Mouse (Mus musculus) cerebellum, postnatal 4 days (tissue): ENCODE measurements at regions not wholly inside any gene's neighbourhood (a gene's known extent, or its start where the extent isn't known, plus 50 kb on each side); places are given as distances from the start of the nearest gene placed in this dataset.

Source experiments
- DNase-seq, 2 experiments: peaks; one replicate each; pipeline ENCODE4 v3.0.0; 2022; ENCODE audit warnings: low spot score in 2 of 2, mixed read lengths in 1 of 2

DNA sequence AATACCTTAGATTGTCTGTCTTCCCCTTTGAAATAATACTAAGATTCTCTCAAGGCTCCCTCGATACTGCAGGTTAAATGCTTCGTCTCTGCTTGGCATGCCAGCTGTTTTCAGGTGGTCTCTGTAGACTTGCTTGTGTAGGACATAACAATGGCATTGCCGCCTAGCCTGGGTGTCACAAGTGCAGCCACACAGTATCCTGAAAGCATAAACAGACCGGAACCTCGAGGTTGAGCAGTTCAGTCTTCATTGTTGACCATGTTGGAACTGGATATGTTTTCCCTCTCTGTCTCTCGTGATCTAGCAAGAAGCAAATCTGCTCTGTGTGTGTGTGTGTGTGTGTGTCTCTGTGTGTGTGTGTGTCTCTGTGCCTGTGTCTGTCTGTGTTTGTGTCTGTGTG is 675.4 kb upstream of the Tmem132c start:
- DNase-seq, result no peak

DNA sequence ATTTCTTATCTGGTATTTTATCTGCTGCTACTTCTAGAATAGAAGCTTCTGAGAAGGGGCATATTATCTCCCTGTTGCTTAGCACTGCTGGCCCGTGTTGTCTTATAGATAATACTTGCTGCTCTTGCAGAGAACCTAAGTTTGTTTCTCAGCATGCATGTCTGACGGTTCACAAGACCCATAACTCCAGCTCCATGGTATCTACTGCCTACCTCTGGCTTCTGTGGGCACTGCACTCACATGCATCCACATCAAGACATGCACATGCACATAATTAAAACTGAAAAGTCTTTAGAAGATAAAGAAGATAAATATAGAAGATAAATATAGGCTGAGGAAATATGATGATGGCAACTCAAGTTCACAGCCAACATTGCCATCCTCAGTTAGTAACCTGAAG is 667.8 kb upstream of the Tmem132c start:
- DNase-seq, result no peak

DNA sequence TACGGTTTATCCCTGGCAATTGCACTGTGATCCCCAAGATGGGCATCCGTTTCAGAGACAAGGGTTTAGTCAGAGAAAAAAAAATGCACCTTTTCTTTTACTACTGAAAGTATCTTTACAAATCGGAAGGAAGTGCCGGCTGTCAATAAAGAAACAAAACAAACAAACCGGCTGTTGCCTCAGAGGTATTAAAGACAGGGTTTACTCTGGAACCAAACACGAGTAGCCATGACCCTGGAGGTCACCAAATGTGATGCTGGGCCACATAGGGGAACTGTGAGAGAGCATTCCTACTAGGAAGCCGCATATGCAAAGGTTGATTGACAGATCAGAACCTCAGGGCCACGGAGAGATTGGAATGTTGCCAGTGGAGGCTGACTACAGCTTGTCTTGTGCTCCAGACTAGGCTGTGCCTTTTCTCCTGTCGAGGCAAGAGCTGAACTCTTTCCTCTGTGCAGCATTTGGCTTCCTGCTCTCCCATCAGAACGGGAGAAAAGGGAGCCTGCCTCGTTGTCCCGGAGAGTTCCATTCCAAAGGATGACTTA is 643.8 kb upstream of the Tmem132c start:
- DNase-seq, result no peak

- DNase-seq, result no peak
These were observed 642.0 kb upstream of the Tmem132c start for GRCm38 (mm10) chr5:126599561-126599960.

- DNase-seq, result no peak
These were observed 634.9 kb upstream of the Tmem132c start for GRCm38 (mm10) chr5:126606756-126607155.

GRCm38 (mm10) chr5:126612571-126612970 is 629.0 kb upstream of the Tmem132c start:
- no peak for DNase-seq

GRCm38 (mm10) chr5:126622551-126622950 is 619.1 kb upstream of the Tmem132c start:
- no peak for DNase-seq

DNA sequence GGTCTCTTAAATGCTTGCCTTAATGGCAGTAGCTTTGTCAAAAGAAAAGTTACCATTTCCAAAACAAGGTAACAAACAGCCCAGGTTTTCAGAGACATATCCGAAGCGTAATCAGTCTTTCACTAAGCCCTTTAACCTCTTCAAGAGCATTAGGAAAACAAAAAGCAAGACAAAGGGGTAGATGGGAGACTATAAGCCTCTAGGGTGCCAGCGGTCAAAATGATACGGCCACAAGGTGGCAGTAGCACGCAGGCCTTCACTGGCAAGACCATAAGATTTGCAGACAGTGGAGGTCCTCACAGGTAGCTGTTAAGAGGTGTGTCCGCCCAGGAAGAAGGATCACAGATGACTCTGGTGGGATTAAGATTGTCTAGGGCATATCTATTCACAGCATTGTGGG is 618.4 kb upstream of the Tmem132c start:
- peak; percentile 45 to 74 for DNase-seq

GRCm38 (mm10) chr5:126629826-126630225 is 611.8 kb upstream of the Tmem132c start:
- no peak for DNase-seq

- DNase-seq, result no peak
These were observed 591.2 kb upstream of the Tmem132c start for GRCm38 (mm10) chr5:126650415-126650814.

DNA sequence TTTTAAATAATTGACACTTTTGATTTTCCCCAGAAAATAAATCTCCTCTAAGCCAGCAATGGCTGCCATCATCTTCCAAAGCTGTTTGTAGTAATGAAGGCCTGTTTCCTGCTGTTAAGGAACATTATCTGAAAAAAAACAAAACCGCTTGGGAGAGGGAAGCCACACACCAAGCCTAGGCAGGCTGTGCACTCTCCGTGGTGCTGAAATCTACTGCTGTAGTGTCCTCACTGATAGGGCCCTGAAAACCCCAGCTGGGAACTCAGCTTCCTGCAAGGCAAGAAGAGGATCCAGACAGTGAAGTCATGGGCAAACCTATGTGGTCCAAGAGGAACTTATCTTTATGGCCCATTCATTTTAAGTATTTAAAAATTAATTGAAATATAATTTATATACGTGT is 590.2 kb upstream of the Tmem132c start:
- no peak for DNase-seq

DNA sequence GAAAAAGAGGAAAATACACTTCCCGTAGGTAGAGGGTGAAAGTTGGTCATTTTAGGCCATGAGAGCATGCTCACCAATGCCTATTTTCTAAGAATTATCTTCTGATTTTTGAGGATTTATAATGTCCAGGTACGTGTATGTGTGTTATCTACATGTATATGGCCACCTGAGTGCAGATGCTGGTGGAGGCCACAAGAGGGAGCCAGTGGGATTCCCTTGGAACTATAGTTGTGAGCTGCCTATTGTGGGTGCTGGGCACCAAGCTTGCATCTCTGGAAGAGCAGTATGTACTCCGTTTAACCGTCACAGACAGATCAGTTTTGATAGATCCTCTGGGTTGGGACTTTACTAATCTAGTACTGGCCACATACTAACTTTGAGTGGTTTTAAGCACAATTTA is 579.0 kb upstream of the Tmem132c start:
- DNase-seq, result no peak

DNA sequence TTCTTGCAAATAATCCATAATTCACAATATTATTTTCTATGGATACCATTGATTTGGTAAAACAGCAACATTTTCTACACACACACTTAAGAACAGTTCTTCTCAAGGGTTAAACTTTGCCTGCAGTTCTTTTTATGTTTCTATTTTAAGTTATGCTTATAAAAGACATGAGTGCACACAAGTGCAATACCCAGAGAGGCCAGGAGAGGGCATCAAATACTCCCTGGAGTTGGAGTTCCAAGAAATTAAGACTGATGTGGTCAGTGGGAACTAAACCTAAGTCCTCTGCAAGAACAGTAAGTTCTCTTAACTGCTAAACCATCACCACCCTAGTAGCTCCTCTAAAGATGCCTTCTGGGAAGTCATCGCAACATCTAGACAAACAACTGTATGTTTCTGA is 570.5 kb upstream of the Tmem132c start:
- DNase-seq, result peak in 1 of 2 experiments; percentile 31

DNA sequence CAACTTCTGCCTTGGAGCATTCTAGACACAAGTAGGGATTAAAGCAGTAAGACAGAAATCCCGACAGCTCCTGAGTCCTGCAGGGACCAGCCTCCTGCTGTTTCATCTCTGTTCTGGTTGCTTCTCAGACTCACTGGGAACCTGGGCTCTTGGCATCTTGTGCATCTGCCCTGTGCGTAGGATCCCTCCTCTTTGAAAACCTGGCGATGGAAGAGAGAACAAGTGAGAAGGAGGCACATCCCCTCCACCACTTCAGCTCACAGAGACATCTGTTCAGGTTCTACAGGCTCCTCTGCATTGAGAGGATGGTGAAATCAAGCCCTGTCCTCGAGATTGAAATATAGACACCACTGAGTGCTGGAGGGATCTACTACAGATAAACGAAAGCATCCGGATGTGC is 561.3 kb upstream of the Tmem132c start:
- no peak for DNase-seq

- DNase-seq, result peak in 1 of 2 experiments; percentile 47
These were observed 542.3 kb upstream of the Tmem132c start for GRCm38 (mm10) chr5:126699314-126699713.

DNA sequence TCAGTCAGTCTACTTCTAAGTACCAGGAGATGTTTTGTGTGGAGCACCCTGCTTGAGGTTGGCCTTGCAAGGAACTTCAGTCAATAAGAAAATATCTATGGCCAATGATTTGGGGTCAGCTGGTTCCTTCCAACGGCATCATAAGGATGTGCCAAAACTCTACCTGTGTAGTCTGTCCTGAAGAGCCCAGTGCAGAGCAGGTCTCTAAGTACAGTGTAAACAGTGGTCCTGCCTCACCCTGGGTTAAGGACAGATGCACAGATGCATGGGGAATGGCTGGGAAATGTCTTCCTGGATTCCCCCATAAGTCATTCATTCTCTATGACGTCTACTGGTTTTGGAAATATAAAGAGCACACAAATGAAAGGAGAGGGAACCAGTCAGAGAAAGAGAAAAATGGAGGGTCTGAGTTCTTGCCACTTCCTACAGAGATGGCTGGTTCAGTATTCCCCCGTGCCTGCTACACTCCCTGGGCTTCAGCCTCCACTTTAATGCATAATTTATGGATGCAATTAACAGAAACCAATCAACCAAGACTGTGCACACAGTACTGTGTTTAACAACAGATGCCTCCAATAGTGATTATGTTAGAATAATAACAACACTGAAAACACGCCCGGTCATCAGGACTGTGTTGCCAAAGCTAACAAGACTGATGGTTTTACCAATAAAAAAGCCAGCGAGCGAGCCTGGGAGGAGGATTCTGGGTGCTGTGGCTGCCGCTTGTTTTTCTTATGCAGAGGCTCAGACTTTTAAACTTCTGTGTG is 537.9 kb upstream of the Tmem132c start:
- DNase-seq, result no peak

GRCm38 (mm10) chr5:126705871-126706270 is 535.7 kb upstream of the Tmem132c start:
- no peak for DNase-seq

GRCm38 (mm10) chr5:126706701-126707100 is 534.9 kb upstream of the Tmem132c start:
- DNase-seq, result no peak

- DNase-seq, result no peak
These were observed 526.9 kb upstream of the Tmem132c start for GRCm38 (mm10) chr5:126714672-126715071.

DNA sequence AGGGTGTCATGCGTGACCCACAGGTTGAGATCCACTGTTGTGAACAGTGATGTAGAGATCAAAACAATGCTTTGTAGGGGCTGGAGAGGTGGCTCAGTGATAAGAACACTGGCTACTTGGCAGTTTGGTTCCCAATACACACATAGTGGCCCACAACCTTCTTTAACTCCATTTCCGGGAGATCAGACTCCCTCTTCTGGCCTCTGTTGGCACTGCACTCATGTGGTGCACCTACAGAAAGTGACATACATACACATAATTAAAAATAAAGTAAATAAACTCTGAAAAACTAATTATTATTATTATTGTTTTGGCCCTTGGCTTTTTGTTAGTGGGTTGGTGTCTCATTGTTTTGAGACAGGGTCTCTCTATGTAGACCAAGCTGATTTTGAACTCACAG is 523.2 kb upstream of the Tmem132c start:
- DNase-seq, result no peak

GRCm38 (mm10) chr5:126721300-126721699 is 520.3 kb upstream of the Tmem132c start:
- no peak for DNase-seq

- no peak for DNase-seq
These were observed 518.0 kb upstream of the Tmem132c start for GRCm38 (mm10) chr5:126723304-126724295.
